Mouse (Mus musculus) mammary gland, adult 2 months (tissue): ENCODE data around the gene Fancd2os. TPM values are rescaled to one million over a fixed set of nuclear protein-coding genes. Genes with fewer than 3 reads are reported as not detected.

Experiments used
- polyA plus RNA-seq: library from polyadenylated mRNA; depleted of rRNA; stranded (reverse); fragments of >200 nt; gene quantifications from 2 replicates; pipeline ENCODE4 v1.2.3, GENCODE M21; 2012; ENCODE audit warnings: low replicate concordance; rRNA removed

Gene Fancd2os
- polyA plus RNA-seq: not detected in 2 replicates

DNA sequence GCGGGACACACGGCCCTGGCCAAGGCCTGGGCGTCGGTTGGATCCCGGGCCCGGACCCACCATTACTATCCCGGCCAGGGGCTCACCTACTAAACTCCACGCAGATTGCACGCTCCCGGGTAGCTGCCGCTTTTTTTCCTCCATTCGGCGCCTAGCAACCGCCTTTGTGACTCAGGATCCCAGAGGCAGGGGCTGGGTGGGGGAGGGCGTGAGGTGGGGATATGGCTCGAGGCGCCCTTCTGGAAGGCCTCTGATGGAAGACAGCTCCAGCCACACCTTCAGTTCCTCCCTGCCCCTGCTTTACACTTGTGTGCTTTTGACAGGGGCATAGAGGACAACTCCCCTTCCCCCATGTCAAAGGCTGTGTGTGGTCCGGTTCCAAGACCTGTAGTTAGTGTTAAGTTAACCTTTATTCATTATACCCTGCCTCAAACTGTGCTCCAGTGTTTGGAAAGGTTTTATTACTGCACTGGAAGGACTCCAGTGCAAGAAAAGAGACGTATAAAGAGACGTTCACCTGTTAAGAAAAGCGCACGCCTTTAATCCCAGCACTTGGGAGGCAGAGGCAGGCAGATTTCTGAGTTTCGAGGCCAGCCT is at the start of gene Fancd2os:
TSS of gene Fancd2os (minus strand) at position 173 of the 597 bp plus-strand sequence.

DNA sequence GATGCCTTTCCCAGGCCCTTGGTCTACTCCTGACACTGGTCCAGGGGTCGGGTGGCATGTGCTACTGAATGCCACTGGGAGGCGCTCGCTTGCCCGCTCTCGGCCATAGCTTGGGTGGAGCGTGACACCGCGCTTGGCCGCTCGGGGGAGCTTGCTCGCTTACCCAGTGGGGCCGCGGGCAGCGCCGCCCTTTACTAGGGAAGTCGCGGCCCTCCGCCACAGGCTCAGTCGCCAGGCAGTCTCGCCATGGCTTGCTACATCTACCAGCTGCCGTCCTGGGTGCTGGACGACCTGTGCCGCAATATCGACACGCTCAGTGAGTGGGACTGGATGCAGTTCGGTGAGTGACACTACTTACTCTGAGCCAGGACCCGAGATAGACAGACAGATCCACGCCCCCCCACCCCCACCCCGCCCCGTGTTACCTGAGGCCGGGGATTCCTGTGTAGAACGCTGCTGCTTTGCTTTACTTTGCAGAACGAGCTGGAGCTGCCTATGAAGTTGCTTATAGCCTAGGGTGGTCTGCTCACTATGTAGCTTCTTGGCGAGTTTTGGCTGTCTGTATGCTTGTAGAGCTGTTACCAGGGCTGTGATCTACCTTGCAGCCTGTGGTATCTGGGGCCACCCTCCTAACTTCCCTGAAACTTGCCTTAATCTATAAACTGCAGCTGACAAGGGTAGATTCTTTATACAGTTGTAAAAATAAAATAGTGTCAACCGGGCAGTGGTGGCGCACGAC is 38.0 kb upstream of the Fancd2os start, which contains the start of gene Irak2:
TSS of gene Irak2 (plus strand) at position 166 of the 739 bp plus-strand sequence.

DNA sequence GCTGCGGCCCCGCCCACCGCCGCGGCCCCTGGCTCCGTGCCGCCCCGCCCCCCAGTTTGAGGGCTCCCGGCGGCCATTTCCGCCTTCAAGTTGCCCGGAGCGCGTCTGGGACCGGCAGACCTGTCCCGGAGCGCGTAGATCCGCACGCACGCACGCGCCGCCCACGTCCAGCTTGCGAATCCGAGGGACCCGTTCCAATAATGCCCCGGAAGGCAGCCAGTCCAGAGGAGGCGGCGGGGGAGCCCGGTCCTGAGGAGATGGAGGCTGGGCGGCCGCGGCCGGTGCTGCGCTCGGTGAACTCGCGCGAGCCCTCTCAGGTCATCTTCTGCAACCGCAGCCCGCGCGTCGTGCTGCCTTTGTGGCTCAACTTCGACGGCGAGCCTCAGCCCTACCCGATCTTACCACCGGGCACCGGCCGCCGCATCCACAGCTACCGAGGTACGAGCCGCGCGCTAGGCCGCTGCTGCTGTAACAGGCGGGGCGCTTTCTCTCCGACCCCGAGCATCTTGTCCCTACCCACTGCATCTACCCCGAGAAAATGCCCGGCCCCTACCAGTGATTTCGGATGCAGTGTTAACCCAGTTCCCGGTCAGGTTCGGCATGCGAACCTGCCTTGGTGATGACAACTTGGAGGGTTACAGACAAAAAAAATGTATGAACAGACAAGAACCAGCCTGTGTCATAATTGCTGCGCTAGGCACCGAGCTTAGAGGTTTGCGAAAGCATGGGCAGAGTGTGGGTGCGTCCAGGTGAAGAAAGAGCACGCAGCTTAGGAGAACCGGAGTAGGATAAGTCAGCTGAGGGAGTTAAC is 23.6 kb upstream of the Fancd2os start, which contains the start of gene Vhl:
TSS of gene Vhl (plus strand) at position 19 of the 811 bp plus-strand sequence.

DNA sequence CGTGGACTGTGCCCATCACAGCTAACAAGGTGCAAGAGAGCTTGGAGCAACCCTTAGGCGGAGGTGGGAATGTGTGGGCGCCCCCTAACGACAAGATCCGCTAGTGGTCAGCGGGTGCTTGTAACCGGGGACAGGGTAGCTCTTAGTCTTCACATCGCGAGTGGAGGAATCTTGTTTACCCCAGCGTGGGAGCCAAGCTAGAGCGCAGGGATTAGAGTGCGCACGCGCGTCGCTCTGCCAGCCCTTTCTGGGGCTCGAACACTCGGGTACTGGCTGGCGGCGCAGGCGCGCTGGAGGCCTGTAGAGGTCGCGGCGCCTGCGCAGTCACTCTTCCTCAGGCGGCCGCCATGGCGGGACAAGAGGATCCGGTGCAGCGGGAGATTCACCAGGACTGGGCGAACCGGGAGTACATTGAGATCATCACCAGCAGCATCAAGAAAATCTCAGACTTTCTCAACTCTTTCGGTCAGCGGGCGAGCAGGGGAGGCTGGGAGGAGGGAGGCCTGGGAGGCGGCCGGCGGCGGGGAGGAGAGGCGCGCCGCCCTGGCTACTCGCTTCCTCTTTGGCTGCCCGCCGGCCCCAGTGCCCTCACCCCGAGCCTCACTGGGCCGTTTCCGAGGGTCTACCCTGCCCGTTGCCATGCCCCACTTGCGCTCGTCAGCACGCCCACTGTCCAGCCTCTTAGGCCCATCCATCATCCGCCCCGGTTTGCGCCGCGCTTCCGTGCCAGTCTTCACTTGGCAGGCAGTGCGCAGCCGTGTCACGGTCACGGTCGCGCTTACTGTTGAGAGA is 4.1 kb upstream of the Fancd2os start, which contains the start of gene Brk1:
TSS of gene Brk1 (plus strand) at position 341 of the 792 bp plus-strand sequence.

Other genes starting within 250 kb of the Fancd2os start
- 18.9 and 22.2 TPM in 2 replicates for gene Tada3, start 222.8 kb downstream of the Fancd2os start, polyA plus RNA-seq
- gene Arpc4, start 222.6 kb downstream of the Fancd2os start, polyA plus RNA-seq: 65.2 and 96.3 TPM in 2 replicates
- gene Ttll3, start 211.5 kb downstream of the Fancd2os start, polyA plus RNA-seq: 11.4 and 13.8 TPM in 2 replicates
- gene Rpusd3, start 181.4 kb downstream of the Fancd2os start, polyA plus RNA-seq: 86.7 and 143 TPM in 2 replicates
- 1,508 and 1,611 TPM in 2 replicates for gene Cidec, start 165.0 kb downstream of the Fancd2os start, polyA plus RNA-seq
- 48.4 and 107 TPM in 2 replicates for gene Jagn1, start 158.1 kb downstream of the Fancd2os start, polyA plus RNA-seq
- 25.9 and 44.8 TPM in 2 replicates for gene Il17re, start 142.2 kb downstream of the Fancd2os start, polyA plus RNA-seq
- 59.1 and 98.0 TPM in 2 replicates for gene Il17rc, start 129.3 kb downstream of the Fancd2os start, polyA plus RNA-seq
- gene Creld1, start 117.4 kb downstream of the Fancd2os start, polyA plus RNA-seq: 32.7 and 35.8 TPM in 2 replicates
- 0.03 and 0.12 TPM in 2 replicates for gene Prrt3, start 98.8 kb downstream of the Fancd2os start, polyA plus RNA-seq
- 40.1 and 68.3 TPM in 2 replicates for gene Emc3, start 69.1 kb downstream of the Fancd2os start, polyA plus RNA-seq
- gene Fancd2, start 69.0 kb downstream of the Fancd2os start, polyA plus RNA-seq: 0.67 and 1.8 TPM in 2 replicates
- 130 and 284 TPM in 2 replicates for gene Brk1, start 4.1 kb upstream of the Fancd2os start, polyA plus RNA-seq
- 19.2 and 29.8 TPM in 2 replicates for gene Vhl, start 23.2 kb upstream of the Fancd2os start, polyA plus RNA-seq
- 40.7 and 50.7 TPM in 2 replicates for gene Irak2, start 37.8 kb upstream of the Fancd2os start, polyA plus RNA-seq
- gene Tatdn2, start 96.3 kb upstream of the Fancd2os start, polyA plus RNA-seq: 27.4 and 28.4 TPM in 2 replicates
- gene Ghrl, start 119.2 kb upstream of the Fancd2os start, polyA plus RNA-seq: 0.31 and 0.65 TPM in 2 replicates
- 85.8 and 121 TPM in 2 replicates for gene Sec13, start 140.0 kb upstream of the Fancd2os start, polyA plus RNA-seq